Mouse (Mus musculus) small intestine, adult 2 months (tissue): ENCODE results near the gene Jag2. TPM values are rescaled to one million over a fixed set of nuclear protein-coding genes. Genes with fewer than 3 reads are reported as not detected.

Source experiments
- H3K27ac ChIP-seq: fragments of 200-500 bp; 2 replicates; pipeline ENCODE4 v1.5.1; 2012; ENCODE audit warnings: low read depth, low read length, control low read depth, inconsistent platforms; ENCODE audit not compliant: insufficient read depth
- H3K27me3 ChIP-seq: fragments of 200-500 bp; 2 replicates; pipeline ENCODE4 v1.6.1; 2012; ENCODE audit warnings: mild to moderate bottlenecking, moderate library complexity, low read length, inconsistent platforms; ENCODE audit not compliant: control insufficient read depth, insufficient read depth
- H3K36me3 ChIP-seq: fragments of 200-500 bp; 2 replicates; pipeline ENCODE4 v1.6.1; 2012; ENCODE audit warnings: mild to moderate bottlenecking, low read length, control low read depth, inconsistent platforms; ENCODE audit not compliant: control insufficient read depth, insufficient read depth
- H3K4me1 ChIP-seq: fragments of 200-500 bp; 2 replicates; pipeline ENCODE4 v1.6.1; 2012; ENCODE audit warnings: low read length, inconsistent platforms, mixed read lengths; ENCODE audit not compliant: control insufficient read depth, insufficient read depth, insufficient read length
- H3K4me3 ChIP-seq: fragments of 200-500 bp; 2 replicates; pipeline ENCODE4 v1.5.1; 2012; ENCODE audit warnings: low read depth, mild to moderate bottlenecking, control low read depth, inconsistent platforms, low read length, moderate library complexity
- CTCF ChIP-seq: fragments of 200-500 bp; IDR thresholded peaks from 2 replicates; pipeline ENCODE4 v1.5.1; 2012; ENCODE audit warnings: low read depth, mild to moderate bottlenecking, control low read depth, inconsistent platforms, low read length, moderate library complexity, mixed read lengths; ENCODE audit not compliant: insufficient replicate concordance, insufficient read length; ENCODE audit errors: extremely low read depth
- POLR2A ChIP-seq: fragments of 200-500 bp; IDR thresholded peaks from 2 replicates; pipeline ENCODE4 v1.6.1; 2012; ENCODE audit warnings: low read depth, mild to moderate bottlenecking, control low read depth, inconsistent platforms, low read length, moderate library complexity
- WGBS: fragments of 180-500 bp; shearing (Covaris S2); methylation state at CpG from one replicate; pipeline ENCODE4 v1.1.7; 2018; 5-methylcytosine and 5-hydroxymethylcytosine counted together
- polyA plus RNA-seq: library from polyadenylated mRNA; depleted of rRNA; stranded (reverse); fragments of >200 nt; gene quantifications from 2 replicates; pipeline ENCODE4 v1.2.3, GENCODE M21; 2012

Gene Jag2
- polyA plus RNA-seq, 1 experiment, result 9.1 TPM

- TF ChIP-seq CTCF, result no peak
- TF ChIP-seq POLR2A, result no peak
- Histone ChIP-seq H3K27me3 (no peaks in the 10 kb centered on the region), H3K36me3 (peaks cover 63% of the 10 kb centered on the region), H3K4me1 (no peaks in the 10 kb centered on the region), H3K27ac (no peak overlapping the region), H3K4me3 (no peak overlapping the region)
- WGBS, result 80% methylated on average over 5 of the region's 5 CpGs
Observed at GRCm38 (mm10) chr12:112961872-112962271, 32.3 kb upstream of the Jag2 start.

DNA sequence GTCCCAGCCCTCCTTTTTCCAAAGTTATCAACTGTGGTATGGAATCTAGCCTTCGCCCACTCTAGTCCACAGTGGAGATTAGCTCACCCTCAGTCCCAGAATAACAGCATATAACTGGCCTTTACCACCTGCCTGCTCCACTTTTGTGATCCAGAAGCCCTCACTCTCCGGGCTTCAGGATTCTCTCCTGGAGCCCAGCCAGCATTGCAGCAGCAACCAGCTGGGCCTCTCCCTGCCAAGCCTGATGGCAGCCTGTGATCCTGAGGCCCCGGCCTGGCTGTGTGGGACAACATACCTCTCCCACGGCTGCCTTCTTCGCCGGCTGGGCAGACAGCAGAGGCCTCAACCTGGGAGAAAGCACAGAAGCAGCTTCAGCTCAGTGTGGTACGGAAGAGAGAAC is 31.9 kb upstream of the Jag2 start:
- Histone ChIP-seq H3K4me1 (no peaks in the 10 kb centered on the region), H3K27me3 (no peaks in the 10 kb centered on the region), H3K27ac (no peak overlapping the region), H3K36me3 (peaks cover 59% of the 10 kb centered on the region), H3K4me3 (no peak overlapping the region)
- 70% methylated on average over 7 of the region's 7 CpGs for WGBS
- no peak for TF ChIP-seq POLR2A
- no peak for TF ChIP-seq CTCF

DNA sequence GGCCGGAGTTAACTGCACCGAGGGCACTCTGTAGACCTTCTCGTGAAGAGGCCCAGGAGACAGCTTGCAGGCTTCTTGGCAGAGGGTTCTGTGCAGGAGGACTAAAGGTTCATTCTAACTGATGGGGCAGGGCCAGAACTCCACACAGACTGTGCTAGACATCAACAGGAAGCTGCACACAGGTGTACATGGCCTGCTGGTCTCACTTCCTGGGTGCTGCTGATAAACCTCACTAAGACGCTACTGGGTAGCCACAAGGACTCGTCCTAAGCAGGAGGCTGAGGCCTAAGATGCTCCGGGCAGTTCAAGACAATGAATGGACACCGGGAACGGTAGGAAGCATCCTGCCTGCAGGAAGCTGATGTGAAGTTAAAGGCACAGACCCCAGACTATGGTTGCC is 29.8 kb upstream of the Jag2 start:
- no peak for TF ChIP-seq POLR2A
- TF ChIP-seq CTCF, result no peak
- peaks cover 2% of the 10 kb centered on the region; the same call in 1 of the 2 replicates for H3K4me1 ChIP-seq
- H3K36me3 ChIP-seq, result peaks cover 44% of the 10 kb centered on the region
- no peak overlapping the region for H3K27ac ChIP-seq
- WGBS, result 83% methylated on average over 8 of the region's 8 CpGs
- no peaks in the 10 kb centered on the region for H3K27me3 ChIP-seq
- H3K4me3 ChIP-seq, result no peak overlapping the region

DNA sequence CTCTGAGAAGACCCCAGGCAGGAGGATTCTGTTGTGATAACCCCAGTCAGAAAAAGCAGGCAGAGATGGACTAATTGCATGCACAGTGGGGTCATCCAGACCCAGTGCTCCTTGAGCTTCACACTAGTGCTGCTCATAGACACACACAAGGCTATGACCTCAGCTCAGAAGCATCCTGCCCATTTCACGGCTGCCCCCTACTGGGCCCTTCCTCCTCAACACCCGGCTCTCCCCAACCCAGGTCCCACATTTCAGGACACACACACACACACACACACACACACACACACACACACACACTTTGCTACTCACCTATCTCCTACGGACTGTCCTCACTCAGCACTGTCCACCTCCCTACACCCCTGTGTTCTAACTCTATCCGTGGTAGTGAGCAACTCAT is 28.7 kb upstream of the Jag2 start:
- 33% methylated on average over 4 of the region's 4 CpGs for WGBS
- Histone ChIP-seq H3K27me3 (no peaks in the 10 kb centered on the region), H3K4me3 (no peak overlapping the region), H3K36me3 (peaks cover 34% of the 10 kb centered on the region), H3K4me1 (peaks cover 5% of the 10 kb centered on the region), H3K27ac (no peak overlapping the region)
- TF ChIP-seq POLR2A (no peak), CTCF (0 out of 2 replicates have a peak, but pooled peaks have one; percentile 36)

- H3K27me3 ChIP-seq, result no peaks in the 10 kb centered on the region
- H3K4me1 ChIP-seq, result peaks cover 23% of the 10 kb centered on the region
- H3K36me3 ChIP-seq, result peaks cover 9% of the 10 kb centered on the region; the same call in 1 of the 2 replicates
- 30% methylated on average over 4 of the region's 4 CpGs for WGBS
- H3K4me3 ChIP-seq, result no peak overlapping the region
- H3K27ac ChIP-seq, result no peak overlapping the region
- TF ChIP-seq POLR2A, result no peak
- peak; percentile 83; the same call in 1 of the 2 replicates for TF ChIP-seq CTCF
Observed at GRCm38 (mm10) chr12:112955800-112956199, 26.2 kb upstream of the Jag2 start.

- Histone ChIP-seq H3K4me3 (no peak overlapping the region), H3K36me3 (no peaks in the 10 kb centered on the region), H3K4me1 (peaks cover 28% of the 10 kb centered on the region), H3K27me3 (0 out of 2 replicates have a peak, but pooled peaks cover 6% of the 10 kb centered on the region), H3K27ac (peak overlapping the region; percentile 34)
- no peak for TF ChIP-seq CTCF
- no peak for TF ChIP-seq POLR2A
- 56% methylated on average over 3 of the region's 3 CpGs for WGBS
Observed at GRCm38 (mm10) chr12:112952926-112953565, 23.5 kb upstream of the Jag2 start.

- peak overlapping the region; percentile 34 for H3K27ac ChIP-seq
- H3K36me3 ChIP-seq, result no peaks in the 10 kb centered on the region
- 0 out of 2 replicates have a peak, but pooled peaks cover 6% of the 10 kb centered on the region for H3K27me3 ChIP-seq
- no peak overlapping the region for H3K4me3 ChIP-seq
- 19% methylated on average over 8 of the region's 8 CpGs for WGBS
- H3K4me1 ChIP-seq, result peaks cover 28% of the 10 kb centered on the region
- TF ChIP-seq POLR2A (no peak), CTCF (no peak)
Observed at GRCm38 (mm10) chr12:112952433-112952832, 22.9 kb upstream of the Jag2 start.
